Mouse (Mus musculus): ENCODE measurements at regions not wholly inside any gene's neighbourhood (a gene's known extent, or its start where the extent isn't known, plus 50 kb on each side); places are given as distances from the start of the nearest gene placed in this dataset.

- TF ChIP-seq CTCF (conservative IDR thresholded peaks at IDR 0.05; ENCODE audit: low read length) (no peak), NANOG (IDR thresholded peaks at IDR 0.05; ENCODE audit: borderline replicate concordance, low read length) (no peak)
Observed at GRCm38 (mm10) chr14:25109691-25110090, 349.3 kb upstream of the Zmiz1 start.
